Mouse (Mus musculus) retina, embryonic 14.5 days (tissue): ENCODE results near the gene Sprr2f.

Experiments
- DNase-seq: peaks from one replicate; pipeline ENCODE4 v3.0.0-alpha.2; 2015; ENCODE audit warnings: low spot score

Sprr2f gene

DNA sequence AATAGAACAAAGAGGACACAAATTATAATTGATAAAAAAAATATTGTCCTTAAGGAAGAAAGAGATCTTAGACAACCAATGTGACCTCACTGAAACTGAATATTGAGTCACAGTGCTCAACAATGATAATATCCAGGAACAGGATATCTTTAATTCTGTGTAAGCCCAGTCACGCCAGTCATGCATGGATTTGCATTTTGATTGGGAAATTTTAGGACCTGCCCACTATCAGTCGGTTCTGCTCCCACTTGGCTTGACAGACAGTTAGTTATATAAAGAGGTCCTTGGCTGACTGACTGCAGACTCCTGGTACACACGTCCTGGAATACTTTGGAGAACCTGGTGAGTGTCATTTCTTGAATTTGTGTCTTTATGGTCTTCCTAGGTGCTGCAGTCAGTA lies at the start of gene Sprr2f:
Gene Sprr2f, plus strand, starts transcription at position 301 of the 400 bp plus-strand sequence.
- DNase-seq, result no peak

GRCm38 (mm10) chr3:92316320-92316719 lies 48.7 kb upstream of the Sprr2f start, which contains the start of gene Sprr2b:
TSS of gene Sprr2b (plus strand) at chr3:92316620.
- no peak for DNase-seq

DNA sequence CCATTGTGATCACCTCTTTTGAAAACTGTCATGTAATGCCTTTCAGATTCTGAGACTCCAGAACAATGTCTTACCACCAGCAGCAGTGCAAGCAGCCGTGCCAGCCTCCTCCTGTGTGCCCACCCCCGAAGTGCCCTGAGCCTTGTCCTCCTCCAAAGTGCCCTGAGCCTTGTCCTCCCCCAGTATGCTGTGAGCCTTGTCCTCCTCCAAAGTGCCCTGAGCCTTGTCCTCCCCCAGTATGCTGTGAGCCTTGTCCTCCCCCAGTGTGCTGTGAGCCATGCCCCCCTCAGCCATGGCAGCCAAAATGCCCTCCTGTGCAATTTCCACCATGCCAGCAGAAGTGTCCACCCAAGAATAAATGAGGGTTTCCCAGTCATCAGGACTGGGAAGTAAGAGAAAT lies 47.6 kb upstream of the Sprr2f start:
- DNase-seq, result no peak

GRCm38 (mm10) chr3:92336278-92336677 lies 28.7 kb upstream of the Sprr2f start:
- DNase-seq, result no peak

- DNase-seq, result no peak
These were observed 26.1 kb upstream of the Sprr2f start, which contains the start of gene Sprr2d for GRCm38 (mm10) chr3:92338840-92339239. TSS of gene Sprr2d (plus strand) at chr3:92339140.

GRCm38 (mm10) chr3:92351843-92352242 lies 13.1 kb upstream of the Sprr2f start, which contains the start of gene Sprr2e:
TSS of gene Sprr2e (plus strand) at chr3:92352143.
- DNase-seq, result no peak

- DNase-seq, result no peak
These were observed 3.4 kb upstream of the Sprr2f start for GRCm38 (mm10) chr3:92361619-92362018.

DNA sequence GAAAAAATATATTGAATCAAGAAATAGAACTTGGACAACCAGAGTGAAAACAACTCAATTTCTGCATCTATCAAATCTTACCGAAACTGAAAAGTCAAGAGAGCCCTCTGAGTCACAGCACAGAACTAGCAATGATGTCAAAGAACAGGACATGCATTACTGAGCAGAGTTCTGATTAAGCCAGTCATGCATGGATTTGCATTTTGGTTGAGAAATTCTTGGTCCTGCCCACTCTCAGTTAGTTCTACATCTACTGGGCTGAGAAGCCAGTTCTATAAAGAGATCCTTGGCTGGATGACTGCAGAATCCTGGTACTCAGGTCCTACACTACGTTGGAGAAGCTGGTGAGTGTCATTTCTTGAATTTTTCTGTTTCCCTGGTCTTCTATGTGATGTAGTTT lies 8.6 kb downstream of the Sprr2f start:
- DNase-seq, result no peak

GRCm38 (mm10) chr3:92385385-92385784 lies 20.4 kb downstream of the Sprr2f start, which contains the start of gene Sprr2h:
TSS of gene Sprr2h (plus strand) at chr3:92385685.
- DNase-seq, result no peak

- peak; percentile 2 for DNase-seq
These were observed 29.3 kb downstream of the Sprr2f start for GRCm38 (mm10) chr3:92394301-92394700.

DNA sequence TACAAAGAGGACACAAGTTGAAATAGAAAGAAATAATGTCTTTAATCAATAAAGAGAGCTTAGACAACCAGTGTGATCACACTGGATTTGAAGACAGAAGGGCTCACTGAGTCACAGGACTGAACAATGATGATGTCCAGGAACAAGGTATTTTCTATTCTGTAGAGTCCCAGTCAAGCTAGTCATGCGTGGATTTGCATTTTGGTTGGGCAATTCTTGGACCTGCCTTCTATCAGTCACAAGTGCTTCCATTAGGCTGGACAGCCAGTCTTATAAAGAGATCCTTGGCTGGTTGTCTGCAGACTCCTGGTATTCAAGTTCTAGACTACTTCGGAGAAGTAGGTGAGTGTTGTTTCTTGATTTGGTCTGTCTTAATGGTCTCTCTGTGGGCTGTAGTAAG lies 42.7 kb downstream of the Sprr2f start, which contains the start of gene Sprr2i:
Gene Sprr2i, plus strand, starts transcription at position 301 of the 400 bp plus-strand sequence.
- DNase-seq, result no peak
